Mouse (Mus musculus): ENCODE measurements around the gene Cks1b. TPM values are rescaled to one million over a fixed set of nuclear protein-coding genes. Genes with fewer than 3 reads are reported as not detected.

Cks1b gene
- total and polyA plus RNA-seq, 3 experiments, result 177 to 438 (median 271) TPM

DNA sequence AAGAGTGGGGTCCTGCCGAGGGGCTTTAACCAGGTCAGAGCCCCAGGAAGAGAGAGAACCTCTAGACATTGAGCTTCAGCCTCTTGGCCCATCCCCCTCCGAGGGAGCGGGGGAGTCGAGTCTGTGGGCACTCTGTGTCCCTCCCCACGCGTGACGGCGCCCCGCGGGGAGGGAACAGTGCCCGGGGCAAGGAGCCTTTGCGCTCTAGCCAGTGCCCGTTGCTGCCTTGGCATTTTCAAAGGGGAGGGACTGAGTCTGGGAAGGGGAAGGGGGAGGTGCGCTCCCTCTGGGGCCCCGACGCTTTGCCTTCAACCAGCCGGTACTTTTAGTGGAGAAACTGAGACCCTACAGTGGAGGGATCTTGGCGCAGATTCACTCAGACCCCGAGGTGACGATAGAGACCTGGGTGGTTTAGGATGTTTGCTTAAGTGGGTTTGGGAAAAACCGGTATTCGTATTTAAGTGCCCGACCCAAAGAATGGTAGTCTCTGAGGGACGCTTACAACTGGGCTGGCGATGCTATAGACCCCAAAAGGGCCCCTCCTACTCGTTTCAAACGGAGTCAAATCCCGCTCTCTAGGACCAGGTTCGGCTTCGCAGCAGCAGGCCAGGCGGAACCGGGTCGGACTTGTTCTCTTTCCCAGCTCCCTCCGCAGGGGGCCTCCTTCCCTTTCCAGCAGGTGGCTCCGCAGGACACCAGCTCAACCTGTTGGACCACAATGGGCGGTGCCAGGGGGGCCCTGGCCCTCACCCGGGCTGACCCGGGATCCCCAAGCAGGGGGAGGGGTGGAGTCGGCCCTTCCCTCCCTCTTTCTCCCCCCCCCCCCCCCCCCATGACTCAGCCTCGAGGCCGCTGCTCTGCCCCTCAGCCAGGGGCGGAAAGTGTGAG is 23.9 kb downstream of the Cks1b start, which contains the start of gene Zbtb7b (continued):
- TF ChIP-seq KAT2A (conservative IDR thresholded peaks at IDR 0.05; ENCODE audit: low read depth, low read length), result no peak; the same call in 1 of the 2 replicates
- TF ChIP-seq SMC3 (IDR thresholded peaks at IDR 0.05; ENCODE audit: low read depth, low read length), result no peak
- peak; percentile 34; the same call in 1 of the 2 replicates for TF ChIP-seq MYC (IDR thresholded peaks at IDR 0.05; ENCODE audit: low read depth, low read length)
- peak; percentile 26 for TF ChIP-seq NELFE (IDR thresholded peaks at IDR 0.05; ENCODE audit: low read depth, low read length)
- TF ChIP-seq E2F4 (IDR thresholded peaks at IDR 0.05; ENCODE audit: borderline replicate concordance, low read depth, low read length), result 0 out of 2 replicates have a peak, but pooled peaks have one; percentile 63
- 0 out of 2 replicates have a peak, but pooled peaks have one; percentile 19 for TF ChIP-seq MYB (IDR thresholded peaks at IDR 0.05; ENCODE audit: low read depth, low read length)
- TF ChIP-seq ZC3H11A (IDR thresholded peaks at IDR 0.05; ENCODE audit: low read depth, low read length), result no peak; the same call in 1 of the 2 replicates
- TF ChIP-seq GABPA (IDR thresholded peaks at IDR 0.05; ENCODE audit: low read depth, low read length), result no peak

DNA sequence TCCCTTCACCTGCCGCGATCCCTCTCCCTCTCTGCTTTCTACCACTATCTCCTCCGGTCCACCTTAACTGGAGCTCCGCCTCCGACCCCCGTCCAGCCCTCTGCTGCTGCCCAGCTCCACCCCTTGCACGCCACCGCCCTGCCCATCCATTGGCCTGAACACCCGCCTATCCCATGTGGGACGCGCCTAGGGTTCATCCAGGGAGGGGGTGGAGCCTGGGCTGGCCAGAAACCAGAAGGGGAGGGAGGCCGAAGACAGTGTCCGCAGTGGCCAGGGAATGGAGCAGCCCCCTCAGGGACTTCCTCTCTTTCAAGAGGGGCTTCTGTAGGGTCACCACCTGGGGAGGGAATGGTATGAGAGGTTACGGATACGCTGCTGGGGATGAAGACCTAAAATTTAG is 24.6 kb downstream of the Cks1b start:
- no peaks in the 10 kb centered on the region for H3K9me3 ChIP-seq (replicated peaks; ENCODE audit: insufficient read depth, low read length)
- peaks cover 0 to 28% of the 10 kb centered on the region in 2 experiments; a peak in 2 of 4 replicates for H3K36me3 ChIP-seq (ENCODE audit: control insufficient read depth in 1 of 2, insufficient read depth in 2 of 2, low read length in 2 of 2)
- H3K27me3 ChIP-seq (ENCODE audit: control insufficient read depth in 1 of 2, insufficient read depth in 2 of 2, low read length in 2 of 2), result no peaks in the 10 kb centered on the region
- H3K79me2 ChIP-seq (ENCODE audit: control insufficient read depth, insufficient read depth, low read length, poor library complexity), result peaks cover 16% of the 10 kb centered on the region
- DNase-seq (ENCODE audit: low read depth, low spot score), result peak; percentile 100
- peak overlapping the region; percentile 75 for H3K27ac ChIP-seq (ENCODE audit: control insufficient read depth, low read depth, low read length)
- H3K4me1 ChIP-seq (ENCODE audit: control insufficient read depth in 1 of 2, insufficient read depth in 2 of 2, low read length in 2 of 2), result peaks cover 14 to 34% of the 10 kb centered on the region in 2 experiments
- peak overlapping the region; percentile 75 to 78 for H3K4me3 ChIP-seq (ENCODE audit: control insufficient read depth in 1 of 2, insufficient read depth in 1 of 2, low read depth in 2 of 2, low read length in 2 of 2)
- H3K9ac ChIP-seq (ENCODE audit: control insufficient read depth, low read depth, low read length, poor library complexity, severe bottlenecking), result peak overlapping the region; percentile 73
- TF ChIP-seq KAT2A (conservative IDR thresholded peaks at IDR 0.05; ENCODE audit: low read depth, low read length), result no peak
- TF ChIP-seq ETS1 (IDR thresholded peaks at IDR 0.05; ENCODE audit: low read depth, low read length), result no peak; the same call in 1 of the 2 replicates
- TF ChIP-seq MYC (IDR thresholded peaks at IDR 0.05; ENCODE audit: low read depth, low read length), result no peak; the same call in 1 of the 2 replicates
- TF ChIP-seq MXI1 (IDR thresholded peaks at IDR 0.05; ENCODE audit: low read depth, low read length), result peak; percentile 57
- no peak for TF ChIP-seq ZKSCAN1 (IDR thresholded peaks at IDR 0.05; ENCODE audit: low read depth, low read length)
- 0 out of 2 replicates have a peak, but pooled peaks have one; percentile 23 for TF ChIP-seq NRF1 (IDR thresholded peaks at IDR 0.05; ENCODE audit: insufficient read depth, low read depth, low read length, poor library complexity, severe bottlenecking)
- no peak for TF ChIP-seq POLR2AphosphoS5 (IDR thresholded peaks at IDR 0.05; ENCODE audit: borderline replicate concordance, low read depth, low read length)
- TF ChIP-seq GABPA (IDR thresholded peaks at IDR 0.05; ENCODE audit: low read depth, low read length), result no peak
- no peak for TF ChIP-seq RCOR1 (IDR thresholded peaks at IDR 0.05; ENCODE audit: low read depth, low read length)
- no peak for TF ChIP-seq SMC3 (IDR thresholded peaks at IDR 0.05; ENCODE audit: low read depth, low read length)
- no peak for TF ChIP-seq ZNF384 (IDR thresholded peaks at IDR 0.05; ENCODE audit: low read depth, low read length)
- TF ChIP-seq ELF1 (IDR thresholded peaks at IDR 0.05; ENCODE audit: low read depth, low read length), result peak; percentile 48
- TF ChIP-seq MAZ (IDR thresholded peaks at IDR 0.05; ENCODE audit: low read depth, low read length), result no peak; the same call in 1 of the 2 replicates
- no peak; the same call in 1 of the 2 replicates for TF ChIP-seq POLR2AphosphoS2 (IDR thresholded peaks at IDR 0.05; ENCODE audit: low read length)
- TF ChIP-seq EP300 (IDR thresholded peaks at IDR 0.05; ENCODE audit: low read depth in 1 of 2, low read length in 2 of 2), result no peak; a peak in 1 of 4 replicates
- TF ChIP-seq POLR2A (IDR thresholded peaks at IDR 0.05; ENCODE audit: control insufficient read depth in 1 of 2, insufficient read depth in 1 of 2, low read depth in 1 of 2, low read length in 2 of 2, poor library complexity in 1 of 2), result peak in 1 of 2 experiments; percentile 59; a peak in 1 of 4 replicates
- TF ChIP-seq CTCF (IDR thresholded peaks at IDR 0.05 in 2 of 3, conservative IDR thresholded peaks at IDR 0.05 in 1 of 3; ENCODE audit: control insufficient read depth in 1 of 3, insufficient read depth in 1 of 3, low read depth in 2 of 3, low read length in 3 of 3, poor library complexity in 1 of 3, severe bottlenecking in 1 of 3), result no peak
- no peak for TF ChIP-seq ZMIZ1 (IDR thresholded peaks at IDR 0.05; ENCODE audit: low read depth, low read length)
- no peak; the same call in 1 of the 2 replicates for TF ChIP-seq BHLHE40 (IDR thresholded peaks at IDR 0.05; ENCODE audit: borderline replicate concordance, low read depth, low read length)
- no peak for TF ChIP-seq MYB (IDR thresholded peaks at IDR 0.05; ENCODE audit: low read depth, low read length)
- no peak for TF ChIP-seq E2F4 (IDR thresholded peaks at IDR 0.05; ENCODE audit: borderline replicate concordance, low read depth, low read length)
- TF ChIP-seq UBTF (IDR thresholded peaks at IDR 0.05; ENCODE audit: borderline replicate concordance, insufficient read depth, low read depth, low read length), result no peak
- TF ChIP-seq MAFK (IDR thresholded peaks at IDR 0.05; ENCODE audit: borderline replicate concordance, low read depth, low read length), result no peak
- peak; percentile 73 for TF ChIP-seq HCFC1 (IDR thresholded peaks at IDR 0.05; ENCODE audit: low read depth, low read length)
- no peak for TF ChIP-seq MAX (IDR thresholded peaks at IDR 0.05; ENCODE audit: low read length)
- TF ChIP-seq MEF2A (IDR thresholded peaks at IDR 0.05; ENCODE audit: extremely low read depth, insufficient replicate concordance, low read depth, low read length, poor library complexity, severe bottlenecking), result no peak
- TF ChIP-seq CHD2 (IDR thresholded peaks at IDR 0.05; ENCODE audit: low read length), result no peak; the same call in 1 of the 2 replicates
- 0 out of 2 replicates have a peak, but pooled peaks have one; percentile 5 for TF ChIP-seq ZC3H11A (IDR thresholded peaks at IDR 0.05; ENCODE audit: low read depth, low read length)
- TF ChIP-seq USF1 (IDR thresholded peaks at IDR 0.05; ENCODE audit: low read depth, low read length), result no peak
